Mouse (Mus musculus): ENCODE data around the gene Gm7173.

The Gm7173 gene

GRCm38 (mm10) chrX:79516977-79517645 lies at the start of gene Gm7173:
Gm7173 (minus strand) TSS chrX:79517285.
- DNase-seq, result peak; percentile 44 to 60

- DNase-seq, result no peak
Measured at GRCm38 (mm10) chrX:79517646-79518016, 546 bp upstream of the Gm7173 start.

GRCm38 (mm10) chrX:79316790-79317189 lies 200.3 kb downstream of the Gm7173 start:
- DNase-seq, result no peak
